Mouse (Mus musculus) embryonic fibroblast, embryonic 13.5 days (primary cell): ENCODE data around the gene Samd5.

Source experiments
- CTCF ChIP-seq: IDR thresholded peaks from 2 replicates; pipeline ENCODE4 v1.5.1; 2011; ENCODE audit warnings: mild to moderate bottlenecking, control low read depth, low read length, moderate library complexity, borderline replicate concordance; ENCODE audit not compliant: insufficient read depth
- POLR2A ChIP-seq: IDR thresholded peaks from 2 replicates; pipeline ENCODE4 v1.6.1; 2011; ENCODE audit warnings: low read depth, mild to moderate bottlenecking, control low read depth, low read length, moderate library complexity

DNA sequence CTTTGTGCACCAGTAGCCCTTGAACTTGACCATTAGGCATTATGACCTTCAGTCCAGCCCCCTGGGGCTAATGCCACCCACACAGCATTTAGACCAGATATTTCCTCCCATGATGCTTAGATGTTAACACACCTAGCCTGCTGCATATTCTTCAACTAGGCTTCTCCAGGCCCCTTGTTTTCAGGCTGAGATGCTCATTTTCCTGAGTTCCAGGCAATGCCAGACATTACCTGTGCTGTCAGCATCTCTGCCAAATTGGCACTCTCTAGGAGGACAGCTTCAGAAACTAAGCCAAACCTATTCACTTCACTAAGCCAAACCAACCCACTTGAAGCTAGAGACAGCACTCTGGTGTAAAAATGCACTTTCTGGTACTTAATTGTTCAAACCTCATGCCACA lies 1.7 kb downstream of the Samd5 start:
- no peak for TF ChIP-seq POLR2A
- TF ChIP-seq CTCF = no peak
